Mouse (Mus musculus): ENCODE results near the gene Irf2bp2. TPM values are rescaled to one million over a fixed set of nuclear protein-coding genes. Genes with fewer than 3 reads are reported as not detected.

Irf2bp2 gene
- polyA plus RNA-seq, 1 experiment from 2014 or later: 9.0 TPM

DNA sequence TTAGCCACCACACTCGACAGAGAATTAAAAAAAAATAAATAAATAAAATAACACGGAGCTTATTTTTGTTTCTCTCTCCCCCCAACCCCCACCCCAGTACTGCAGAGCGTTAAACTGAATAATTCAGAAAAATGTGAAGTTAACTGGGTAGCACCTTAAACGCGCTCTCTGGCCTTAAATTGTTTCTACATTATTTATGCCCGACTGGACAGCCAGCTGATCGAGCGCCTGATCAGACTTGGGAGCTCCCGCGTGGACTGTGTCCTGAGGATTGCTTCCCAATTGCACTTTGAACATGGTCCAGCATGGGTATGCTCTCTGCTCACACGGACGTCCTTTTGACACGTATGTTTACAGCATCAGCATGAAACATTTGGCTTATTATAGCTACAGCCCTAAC lies 10.3 kb downstream of the Irf2bp2 start:
- peak overlapping the region; percentile 99 for H3K4me2 ChIP-seq
- WGBS: 3% methylated on average over 13 of the region's 13 CpGs
- H3K27me3 ChIP-seq: no peaks in the 10 kb centered on the region
- H3K9me3 ChIP-seq: no peaks in the 10 kb centered on the region
- peak; percentile 36; the same call in 1 of the 2 replicates for ATAC-seq (ENCODE audit: low FRiP score)
- H3K9ac ChIP-seq: peak overlapping the region; percentile 78
- H3K4me1 ChIP-seq (replicated peaks): peaks cover 57% of the 10 kb centered on the region
- peak overlapping the region; percentile 86; the same call in 1 of the 2 replicates for H3K27ac ChIP-seq
- H3K36me3 ChIP-seq: peaks cover 11% of the 10 kb centered on the region; the same call in 1 of the 2 replicates
- peak overlapping the region; percentile 52 for H3K4me3 ChIP-seq

DNA sequence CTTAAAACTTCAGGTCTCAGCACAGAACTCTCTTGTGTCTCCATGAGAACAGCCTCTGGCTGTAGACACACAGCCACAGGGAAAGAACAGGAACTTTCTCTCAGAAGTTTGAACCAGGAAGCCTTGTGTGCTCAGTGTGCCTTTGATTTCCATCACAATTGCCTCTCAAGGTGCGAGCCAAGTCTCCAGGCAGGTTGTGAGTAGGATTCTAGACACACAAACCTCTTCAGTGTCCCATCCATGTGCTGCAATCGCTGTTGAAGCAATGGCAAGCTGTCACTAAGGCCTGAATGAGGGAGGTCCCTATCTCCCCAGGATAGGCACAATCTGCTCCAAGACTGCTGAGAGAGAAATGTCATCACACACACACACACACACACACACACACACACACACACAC lies 10.8 kb downstream of the Irf2bp2 start:
- Histone ChIP-seq H3K9ac (no peak overlapping the region), H3K4me1 (replicated peaks) (peaks cover 53% of the 10 kb centered on the region), H3K36me3 (peaks cover 11% of the 10 kb centered on the region; the same call in 1 of the 2 replicates), H3K9me3 (no peaks in the 10 kb centered on the region), H3K4me2 (no peak overlapping the region), H3K27ac (no peak overlapping the region), H3K4me3 (no peak overlapping the region), H3K27me3 (no peaks in the 10 kb centered on the region)
- ATAC-seq (ENCODE audit: low FRiP score): no peak
- whole genome bisulfite sequencing: 40% methylated on average over 2 of the region's 2 CpGs

DNA sequence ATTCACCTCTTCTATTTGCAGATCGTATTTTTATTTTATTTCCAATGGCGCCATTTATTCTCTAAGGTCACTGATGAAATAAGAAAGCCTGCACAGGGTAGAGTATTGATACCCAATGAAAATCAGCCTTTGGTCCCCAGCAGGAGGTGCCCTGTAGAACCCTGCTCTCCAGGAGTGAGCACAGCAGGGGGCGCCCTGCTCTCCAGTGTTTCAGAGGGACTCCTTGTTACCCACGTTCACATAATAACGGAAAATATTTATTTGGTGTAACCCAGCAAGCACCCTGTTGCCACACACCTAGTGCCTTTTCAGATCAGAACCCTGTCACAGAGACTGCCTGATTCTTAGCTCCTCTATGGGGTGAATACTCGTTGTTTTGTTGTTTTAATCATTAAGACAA lies 11.3 kb downstream of the Irf2bp2 start:
- ATAC-seq (ENCODE audit: low FRiP score): no peak
- Histone ChIP-seq H3K4me1 (replicated peaks) (peaks cover 48% of the 10 kb centered on the region), H3K9me3 (no peaks in the 10 kb centered on the region), H3K27me3 (no peaks in the 10 kb centered on the region), H3K4me3 (no peak overlapping the region), H3K27ac (no peak overlapping the region), H3K36me3 (peaks cover 6% of the 10 kb centered on the region; the same call in 1 of the 2 replicates), H3K9ac (no peak overlapping the region), H3K4me2 (no peak overlapping the region)
- WGBS: 41% methylated on average over 6 of the region's 6 CpGs

DNA sequence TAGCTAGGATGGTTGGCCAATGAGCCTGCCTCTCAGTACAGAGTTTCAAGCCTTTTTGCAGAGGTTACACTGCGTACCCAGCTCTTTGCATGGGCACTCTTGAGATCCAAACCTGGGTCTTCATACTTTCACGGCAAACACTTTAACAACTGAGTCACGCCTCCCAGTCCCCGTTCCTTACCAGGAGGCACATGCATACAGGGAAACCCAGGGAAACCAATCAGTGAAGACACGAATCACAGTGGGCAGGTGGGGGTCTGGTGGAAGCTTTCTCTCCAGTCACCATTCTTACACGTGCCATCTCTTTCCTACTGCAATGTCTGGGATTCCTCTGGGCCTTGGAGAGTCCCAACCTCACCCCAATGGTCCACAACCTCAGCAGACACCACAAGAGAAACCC lies 12.1 kb downstream of the Irf2bp2 start:
- Histone ChIP-seq H3K4me1 (replicated peaks) (peaks cover 40% of the 10 kb centered on the region), H3K36me3 (peaks cover 2% of the 10 kb centered on the region; the same call in 1 of the 2 replicates), H3K27me3 (no peaks in the 10 kb centered on the region), H3K4me3 (no peak overlapping the region), H3K9me3 (no peaks in the 10 kb centered on the region), H3K9ac (no peak overlapping the region), H3K27ac (no peak overlapping the region), H3K4me2 (no peak overlapping the region)
- no peak for ATAC-seq (ENCODE audit: low FRiP score)
- 94% methylated on average over 6 of the region's 6 CpGs for WGBS

DNA sequence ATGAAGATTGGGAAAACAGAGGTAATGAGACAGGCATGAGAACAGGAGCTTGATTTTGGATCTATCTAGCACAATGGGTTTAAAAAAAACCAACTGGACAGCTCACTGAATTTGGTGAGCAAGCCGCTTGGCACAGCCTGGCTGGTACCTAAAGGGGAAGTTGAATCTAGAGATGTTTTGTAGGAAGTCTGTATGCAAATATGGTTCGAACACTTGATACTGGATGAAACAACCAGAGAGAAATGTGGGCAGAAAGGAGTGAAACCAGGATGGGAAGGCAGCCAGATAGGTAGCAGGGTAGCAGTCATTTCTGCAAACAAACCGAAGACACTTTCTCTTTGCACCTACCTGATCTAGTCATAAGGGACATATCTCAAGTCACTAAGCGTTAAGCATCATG lies 13.0 kb downstream of the Irf2bp2 start:
- H3K4me3 ChIP-seq: no peak overlapping the region
- no peaks in the 10 kb centered on the region for H3K27me3 ChIP-seq
- H3K9me3 ChIP-seq: no peaks in the 10 kb centered on the region
- no peak overlapping the region for H3K27ac ChIP-seq
- H3K9ac ChIP-seq: no peak overlapping the region
- ATAC-seq (ENCODE audit: low FRiP score): no peak
- H3K4me2 ChIP-seq: no peak overlapping the region
- no peaks in the 10 kb centered on the region; the same call in 1 of the 2 replicates for H3K36me3 ChIP-seq
- WGBS: 98% methylated on average over 4 of the region's 4 CpGs
- peaks cover 34% of the 10 kb centered on the region for H3K4me1 ChIP-seq (replicated peaks)

DNA sequence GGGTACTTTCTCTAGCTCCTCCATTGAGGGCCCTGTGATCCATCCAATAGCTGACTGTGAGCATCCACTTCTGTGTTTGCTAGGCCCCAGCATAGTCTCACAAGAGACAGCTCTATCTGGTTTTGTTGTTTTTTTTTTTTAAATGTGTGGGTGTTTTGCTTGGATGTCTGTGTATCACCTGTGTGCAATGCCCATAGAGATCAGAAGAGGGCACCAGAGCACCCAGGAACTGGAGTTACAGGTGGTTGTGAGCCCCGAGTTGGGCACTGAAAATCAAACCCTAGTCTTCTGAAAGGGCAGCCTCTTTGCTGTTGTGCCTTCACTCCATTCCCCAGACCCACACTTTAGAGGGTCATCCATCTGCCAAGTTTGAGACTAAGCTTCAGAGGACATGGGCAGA lies 13.7 kb downstream of the Irf2bp2 start:
- no peaks in the 10 kb centered on the region for H3K27me3 ChIP-seq
- no peak for ATAC-seq (ENCODE audit: low FRiP score)
- H3K4me2 ChIP-seq: no peak overlapping the region
- H3K9me3 ChIP-seq: no peaks in the 10 kb centered on the region
- H3K4me3 ChIP-seq: no peak overlapping the region
- WGBS: 95% methylated on average over 1 of the region's 1 CpGs
- H3K9ac ChIP-seq: no peak overlapping the region
- H3K36me3 ChIP-seq: no peaks in the 10 kb centered on the region; the same call in 1 of the 2 replicates
- peaks cover 26% of the 10 kb centered on the region for H3K4me1 ChIP-seq (replicated peaks)
- H3K27ac ChIP-seq: no peak overlapping the region

DNA sequence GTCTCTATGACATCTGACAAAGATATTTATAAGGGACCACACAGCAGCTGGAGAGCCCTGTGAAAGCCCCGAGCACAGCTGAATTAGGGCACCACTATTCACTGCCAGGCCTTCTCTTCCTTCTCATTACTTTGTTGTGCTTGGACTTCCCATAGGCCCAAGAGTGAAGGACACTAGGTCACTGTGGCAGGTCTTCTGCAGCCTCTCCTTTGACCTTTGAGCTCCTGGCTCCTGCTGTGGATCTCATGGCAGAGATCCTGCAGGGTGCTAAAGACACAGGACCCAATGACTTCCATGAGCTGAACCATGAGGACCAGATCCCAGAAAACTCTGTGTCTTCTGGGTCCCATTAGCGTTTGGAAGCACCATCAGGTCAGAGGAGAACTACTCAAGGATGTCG lies 15.1 kb downstream of the Irf2bp2 start:
- Histone ChIP-seq H3K27ac (no peak overlapping the region), H3K9me3 (no peaks in the 10 kb centered on the region), H3K36me3 (no peaks in the 10 kb centered on the region; the same call in 1 of the 2 replicates), H3K4me1 (replicated peaks) (peaks cover 12% of the 10 kb centered on the region), H3K9ac (no peak overlapping the region), H3K27me3 (no peaks in the 10 kb centered on the region), H3K4me2 (no peak overlapping the region), H3K4me3 (no peak overlapping the region)
- ATAC-seq (ENCODE audit: low FRiP score): no peak
- 89% methylated on average over 3 of the region's 3 CpGs for WGBS

DNA sequence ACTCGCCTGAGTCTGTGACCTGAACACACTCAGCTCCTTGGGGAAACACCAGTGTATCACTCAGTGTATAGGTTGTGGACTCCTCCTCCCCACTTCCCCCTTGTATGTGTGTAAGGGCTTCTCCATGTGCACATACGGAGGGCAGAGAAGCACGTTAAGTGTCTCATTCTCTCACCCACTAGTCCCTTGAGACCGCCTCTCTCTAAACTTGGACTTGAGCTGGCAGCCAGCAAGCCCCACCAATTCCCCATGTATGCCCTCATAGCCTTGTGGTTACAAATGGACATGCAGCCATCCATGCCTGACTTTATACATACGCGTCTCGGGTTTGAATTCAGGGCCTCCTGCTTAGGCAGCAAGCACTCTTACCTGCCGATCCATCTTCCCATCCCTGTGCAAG lies 16.9 kb downstream of the Irf2bp2 start:
- Histone ChIP-seq H3K27ac (no peak overlapping the region), H3K9me3 (no peaks in the 10 kb centered on the region), H3K36me3 (no peaks in the 10 kb centered on the region; the same call in 1 of the 2 replicates), H3K27me3 (no peaks in the 10 kb centered on the region), H3K4me1 (replicated peaks) (no peaks in the 10 kb centered on the region), H3K4me3 (no peak overlapping the region), H3K4me2 (no peak overlapping the region), H3K9ac (no peak overlapping the region)
- ATAC-seq (ENCODE audit: low FRiP score): no peak
- 90% methylated on average over 8 of the region's 8 CpGs for WGBS

DNA sequence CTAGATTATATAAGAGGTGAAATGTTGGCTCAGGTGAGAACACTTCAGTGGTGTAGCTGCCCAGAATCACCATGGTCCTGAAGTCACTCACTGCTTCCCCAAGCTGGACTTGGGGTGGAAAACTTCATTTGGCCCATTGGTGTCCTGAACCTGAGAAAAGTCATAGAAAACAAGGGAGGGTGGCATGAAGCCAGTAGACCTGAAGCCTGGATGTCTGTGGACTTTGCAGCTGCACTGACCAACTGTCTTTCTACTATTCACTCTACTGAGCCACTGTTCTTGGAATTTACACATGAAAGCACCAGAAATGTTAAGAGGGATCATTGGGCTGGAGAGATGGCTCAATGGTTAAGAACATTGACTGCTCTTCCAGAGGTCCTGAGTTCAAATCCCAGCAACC lies 17.7 kb downstream of the Irf2bp2 start:
- Histone ChIP-seq H3K9me3 (no peaks in the 10 kb centered on the region), H3K36me3 (no peaks in the 10 kb centered on the region; the same call in 1 of the 2 replicates), H3K27me3 (no peaks in the 10 kb centered on the region), H3K9ac (no peak overlapping the region), H3K4me1 (replicated peaks) (peaks cover 1% of the 10 kb centered on the region), H3K4me2 (no peak overlapping the region), H3K27ac (no peak overlapping the region), H3K4me3 (no peak overlapping the region)
- ATAC-seq (ENCODE audit: low FRiP score): no peak

DNA sequence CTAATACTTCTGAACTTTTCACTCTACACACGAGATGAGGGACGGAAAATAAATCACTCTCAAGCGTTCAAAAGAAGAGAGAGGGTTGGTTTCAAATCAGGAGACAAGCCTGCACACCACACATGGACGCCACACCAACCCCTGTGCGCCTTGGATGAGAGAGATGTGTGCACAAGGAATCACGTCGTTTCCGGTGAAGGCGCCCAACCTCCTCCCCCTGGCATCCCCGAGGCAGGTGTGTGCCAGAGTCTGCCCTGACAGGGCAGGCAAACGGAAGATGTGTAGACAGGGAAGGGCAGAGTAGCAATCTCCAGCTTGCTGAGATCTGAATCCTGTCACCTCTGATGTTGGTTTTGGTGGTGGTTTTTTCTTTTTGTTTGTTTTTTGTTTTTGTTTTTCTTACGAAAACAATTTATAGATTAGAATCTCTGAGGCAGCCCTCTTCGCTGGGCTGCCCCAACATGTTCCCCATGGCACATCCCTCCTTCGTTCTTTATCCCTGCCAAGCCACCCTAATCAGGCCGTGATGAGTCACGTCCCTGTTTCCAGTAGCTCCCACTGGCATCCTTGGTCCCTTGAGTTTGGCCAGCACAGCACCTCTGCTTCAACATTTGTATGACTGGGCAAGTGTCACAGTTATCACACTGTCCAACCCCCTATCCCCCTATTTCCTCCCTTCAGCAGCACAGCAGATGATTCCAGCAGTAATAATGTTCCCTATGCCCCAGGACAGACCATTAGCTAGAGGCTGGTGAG lies 18.7 kb downstream of the Irf2bp2 start:
- H3K4me2 ChIP-seq: no peak overlapping the region
- 88% methylated on average over 16 of the region's 16 CpGs for WGBS
- H3K4me3 ChIP-seq: no peak overlapping the region

DNA sequence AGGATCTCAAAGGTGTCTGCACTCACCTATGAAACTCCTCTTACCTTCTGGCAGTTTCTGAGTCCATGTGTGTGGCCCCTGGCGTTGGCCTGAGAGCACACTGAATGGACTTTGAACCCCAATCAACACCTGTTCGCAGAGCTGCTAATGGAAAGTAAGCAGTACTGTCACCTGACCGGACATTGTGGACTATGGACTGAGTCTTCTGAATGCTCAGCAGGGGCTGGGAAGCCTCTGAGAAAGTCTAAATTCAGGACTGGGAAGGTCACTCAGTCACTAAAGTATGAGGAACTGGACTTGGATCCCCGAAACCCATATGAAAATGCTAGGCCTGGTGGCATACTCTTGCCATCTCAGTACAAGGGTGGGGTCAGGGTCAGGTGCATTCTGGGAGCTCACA lies 19.9 kb downstream of the Irf2bp2 start:
- no peak for ATAC-seq (ENCODE audit: low FRiP score)

More for the DNA sequence above, 18.7 kb downstream of the Irf2bp2 start:
- Histone ChIP-seq H3K27ac (no peak overlapping the region), H3K36me3 (no peaks in the 10 kb centered on the region), H3K9me3 (no peaks in the 10 kb centered on the region), H3K4me1 (replicated peaks) (peaks cover 11% of the 10 kb centered on the region), H3K27me3 (no peaks in the 10 kb centered on the region), H3K9ac (no peak overlapping the region)
- no peak for ATAC-seq (ENCODE audit: low FRiP score)

DNA sequence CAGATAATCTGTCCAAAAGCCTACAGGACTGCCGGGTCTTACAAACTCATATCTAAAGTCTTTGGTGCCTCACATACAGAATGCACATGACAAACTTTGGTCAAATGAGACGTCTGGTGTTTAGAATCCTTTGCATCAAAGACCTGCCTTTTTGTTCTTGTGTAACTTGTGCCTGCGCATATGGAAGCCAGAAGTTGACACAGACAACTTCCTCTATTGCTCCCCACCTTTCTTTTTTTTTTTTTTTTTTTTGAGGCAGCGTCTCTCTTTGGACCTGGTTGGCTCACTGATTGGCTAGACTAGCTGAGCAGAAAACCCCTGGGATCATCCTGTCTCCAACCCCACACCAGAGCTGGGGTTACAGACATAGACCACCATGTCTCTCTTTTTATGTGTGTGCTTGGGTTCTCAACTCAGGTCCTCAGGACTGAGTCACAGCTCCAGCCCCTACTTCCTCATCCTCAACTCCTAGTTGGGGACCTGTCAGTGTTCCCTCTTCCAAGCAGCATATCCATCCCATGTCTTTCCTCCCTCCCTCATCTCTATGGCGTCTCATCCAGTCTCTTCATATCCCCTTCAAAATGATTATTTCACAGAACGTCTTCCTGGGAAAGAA lies 20.6 kb downstream of the Irf2bp2 start:
- H3K4me2 ChIP-seq: no peak overlapping the region
- 90% methylated on average over 6 of the region's 6 CpGs for WGBS
- H3K9ac ChIP-seq: no peak overlapping the region
- H3K9me3 ChIP-seq: no peaks in the 10 kb centered on the region
- H3K4me1 ChIP-seq (replicated peaks): peaks cover 20% of the 10 kb centered on the region
- H3K36me3 ChIP-seq: no peaks in the 10 kb centered on the region
- no peak overlapping the region for H3K27ac ChIP-seq
- H3K4me3 ChIP-seq: no peak overlapping the region
- H3K27me3 ChIP-seq: no peaks in the 10 kb centered on the region
- ATAC-seq (ENCODE audit: low FRiP score): no peak

More for the DNA sequence above, 19.9 kb downstream of the Irf2bp2 start:
- H3K4me3 ChIP-seq: no peak overlapping the region
- no peaks in the 10 kb centered on the region for H3K27me3 ChIP-seq
- peaks cover 20% of the 10 kb centered on the region for H3K4me1 ChIP-seq (replicated peaks)
- H3K9me3 ChIP-seq: no peaks in the 10 kb centered on the region
- no peak overlapping the region for H3K4me2 ChIP-seq
- no peak overlapping the region for H3K9ac ChIP-seq
- 94% methylated on average over 4 of the region's 4 CpGs for WGBS
- H3K36me3 ChIP-seq: no peaks in the 10 kb centered on the region
- no peak overlapping the region for H3K27ac ChIP-seq

Data from hindbrain, embryonic 13.5 days (tissue).